Mouse (Mus musculus): Measurements from ENCODE around the gene Wnt2b. TPM values are rescaled to one million over a fixed set of nuclear protein-coding genes. Genes with fewer than 3 reads are reported as not detected.

Wnt2b gene
- total RNA-seq, 2 experiments from 2014 or later, result 0.74 to 0.89 TPM

GRCm38 (mm10) chr3:104965070-104965855 is 3.5 kb upstream of the Wnt2b start:
- DNase-seq (ENCODE audit: low spot score in 2 of 2), result no peak

GRCm38 (mm10) chr3:104963331-104964276 is 1.9 kb upstream of the Wnt2b start:
- DNase-seq (ENCODE audit: low spot score in 2 of 2), result no peak

GRCm38 (mm10) chr3:104962866-104963265 is 1.1 kb upstream of the Wnt2b start:
- DNase-seq (ENCODE audit: low spot score in 2 of 2), result no peak

- DNase-seq (ENCODE audit: low spot score in 2 of 2), result no peak
These were observed 455 bp upstream of the Wnt2b start for GRCm38 (mm10) chr3:104962141-104962611.

- DNase-seq (ENCODE audit: low spot score in 2 of 2), result no peak
These were observed 1.4 kb downstream of the Wnt2b start for GRCm38 (mm10) chr3:104960026-104961000.

- DNase-seq (ENCODE audit: low spot score in 2 of 2), result no peak
These were observed 5.6 kb downstream of the Wnt2b start for GRCm38 (mm10) chr3:104956131-104956581.

GRCm38 (mm10) chr3:104954551-104954950 is 7.2 kb downstream of the Wnt2b start:
- no peak for DNase-seq (ENCODE audit: low spot score in 2 of 2)

- no peak for DNase-seq (ENCODE audit: low spot score in 2 of 2)
These were observed 7.6 kb downstream of the Wnt2b start for GRCm38 (mm10) chr3:104954137-104954536.

GRCm38 (mm10) chr3:104952891-104953670 is 8.6 kb downstream of the Wnt2b start:
- no peak for DNase-seq (ENCODE audit: low spot score in 2 of 2)

- DNase-seq (ENCODE audit: low spot score in 2 of 2), result no peak
These were observed 10.8 kb downstream of the Wnt2b start for GRCm38 (mm10) chr3:104950926-104951325.

- DNase-seq (ENCODE audit: low spot score in 2 of 2), result no peak
These were observed 16.8 kb downstream of the Wnt2b start for GRCm38 (mm10) chr3:104944894-104945293.

- DNase-seq (ENCODE audit: low spot score in 2 of 2), result no peak
These were observed 18.4 kb downstream of the Wnt2b start for GRCm38 (mm10) chr3:104943333-104943732.

- no peak for DNase-seq (ENCODE audit: low spot score in 2 of 2)
These were observed 19.0 kb downstream of the Wnt2b start for GRCm38 (mm10) chr3:104942682-104943081.

- DNase-seq (ENCODE audit: low spot score in 2 of 2), result no peak
These were observed 21.0 kb downstream of the Wnt2b start for GRCm38 (mm10) chr3:104940691-104941090.

GRCm38 (mm10) chr3:104938327-104938726 is 23.4 kb downstream of the Wnt2b start:
- no peak for DNase-seq (ENCODE audit: low spot score in 2 of 2)

- DNase-seq (ENCODE audit: low spot score in 2 of 2), result no peak
These were observed 23.9 kb downstream of the Wnt2b start for GRCm38 (mm10) chr3:104937728-104938305.

- DNase-seq (ENCODE audit: low spot score in 2 of 2), result no peak
These were observed 32.3 kb downstream of the Wnt2b start for GRCm38 (mm10) chr3:104929385-104929784.

GRCm38 (mm10) chr3:104914986-104915385 is 46.7 kb downstream of the Wnt2b start:
- no peak for DNase-seq (ENCODE audit: low spot score in 2 of 2)

- DNase-seq (ENCODE audit: low spot score in 2 of 2), result no peak
These were observed 52.5 kb downstream of the Wnt2b start for GRCm38 (mm10) chr3:104909195-104909594.
